Mouse (Mus musculus): ENCODE measurements around the gene Srrm1.

DNA sequence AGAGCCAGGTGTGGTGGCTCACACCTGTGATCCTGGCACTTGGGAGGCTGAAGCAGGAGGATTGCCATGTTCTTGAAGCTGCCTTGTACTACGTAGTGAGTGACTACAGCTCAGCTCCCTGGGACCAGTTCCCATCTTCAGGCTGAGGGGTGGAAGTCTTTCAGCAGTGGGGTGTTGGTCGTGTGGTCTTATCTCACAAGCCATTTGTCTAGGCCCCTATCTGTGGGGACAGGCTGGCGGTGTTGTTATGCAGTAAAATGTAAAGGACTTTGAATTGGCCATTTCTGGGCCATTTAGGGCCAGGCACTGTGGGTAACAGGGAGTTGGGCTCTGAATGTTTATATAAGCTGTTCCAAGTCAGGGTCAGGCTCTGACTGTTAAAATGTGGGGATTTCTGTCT, 65.1 kb downstream of the Srrm1 start:
- TF ChIP-seq CTCF (IDR thresholded peaks at IDR 0.05; ENCODE audit: borderline replicate concordance, insufficient read depth, low read length), result no peak
- TF ChIP-seq POLR2A (IDR thresholded peaks at IDR 0.05; ENCODE audit: low read depth, low read length), result no peak
